Mouse (Mus musculus): ENCODE results near the gene Olfr1410. TPM values are rescaled to one million over a fixed set of nuclear protein-coding genes. Genes with fewer than 3 reads are reported as not detected.

Gene Olfr1410
- polyA plus RNA-seq, 1 experiment from 2014 or later, result not detected

- Histone ChIP-seq H3K9ac (ENCODE audit: low read length) (peak within 1 kb of the TSS; percentile 96), H3K36me3 (ENCODE audit: control insufficient read depth, insufficient read depth, low read length) (peaks cover 4% of the 10 kb centered on the region; the same call in 1 of the 2 replicates), H3K27me3 (ENCODE audit: control insufficient read depth, insufficient read depth, low read length) (no peaks in the 10 kb centered on the region), H3K4me1 (replicated peaks; ENCODE audit: control insufficient read depth, insufficient read depth) (peaks cover 3% of the 10 kb centered on the region; the same call in 1 of the 2 replicates), H3K27ac (replicated peaks) (peak within 1 kb of the TSS; percentile 84), H3K4me3 (ENCODE audit: low read depth, low read length) (peak within 1 kb of the TSS; percentile 91), H3K9me3 (ENCODE audit: control insufficient read depth, low read length) (no peaks in the 10 kb centered on the region), H3K4me2 (replicated peaks; ENCODE audit: low read depth) (peak within 1 kb of the TSS; percentile 96)
- TF ChIP-seq EP300 (optimal IDR thresholded peaks at IDR 0.05), result no peak
- TF ChIP-seq CTCF (IDR thresholded peaks at IDR 0.05; ENCODE audit: low read depth), result no peak
- peak; percentile 92 for ATAC-seq (ENCODE audit: low FRiP score, low TSS enrichment)
- DNase-seq (ENCODE audit: low spot score), result peak; percentile 93
- 2% methylated on average over 50 of the region's 50 CpGs for WGBS
Measured at GRCm38 (mm10) chr1:92641514-92642272, 36.1 kb downstream of the Olfr1410 start, which contains the start of gene Cops9. Cops9 (minus strand) TSS chr1:92641985.

DNA sequence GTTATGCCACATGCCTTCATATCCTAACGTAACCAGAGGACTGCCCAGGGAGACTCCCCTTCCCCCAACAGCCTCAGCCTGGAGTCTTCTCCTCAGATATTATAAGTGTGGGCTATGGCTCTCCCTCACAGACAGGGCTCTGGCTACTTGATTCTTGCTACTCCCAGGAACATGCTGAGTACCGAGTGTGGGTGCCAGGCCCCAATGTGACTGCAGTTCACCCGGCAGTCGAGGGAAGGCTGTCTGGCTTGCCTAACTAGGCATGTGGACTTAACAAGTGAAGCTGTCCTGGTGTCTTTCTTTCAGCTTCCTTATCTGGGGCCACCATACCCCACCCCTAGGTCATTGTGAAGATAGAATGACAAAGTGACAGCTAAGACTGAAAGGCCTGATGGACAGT lies 38.1 kb downstream of the Olfr1410 start:
- Histone ChIP-seq H3K9ac (ENCODE audit: low read length) (no peak overlapping the region), H3K27me3 (ENCODE audit: control insufficient read depth, insufficient read depth, low read length) (no peaks in the 10 kb centered on the region), H3K4me2 (replicated peaks; ENCODE audit: low read depth) (no peak overlapping the region), H3K27ac (replicated peaks) (no peak overlapping the region), H3K4me3 (ENCODE audit: low read depth, low read length) (no peak overlapping the region), H3K36me3 (ENCODE audit: control insufficient read depth, insufficient read depth, low read length) (peaks cover 2% of the 10 kb centered on the region; the same call in 1 of the 2 replicates), H3K4me1 (replicated peaks; ENCODE audit: control insufficient read depth, insufficient read depth) (peaks cover 3% of the 10 kb centered on the region; the same call in 1 of the 2 replicates), H3K9me3 (ENCODE audit: control insufficient read depth, low read length) (no peaks in the 10 kb centered on the region)
- ATAC-seq (ENCODE audit: low FRiP score, low TSS enrichment), result no peak
- no peak for TF ChIP-seq CTCF (IDR thresholded peaks at IDR 0.05; ENCODE audit: low read depth)
- TF ChIP-seq EP300 (optimal IDR thresholded peaks at IDR 0.05), result no peak
- WGBS, result 61% methylated on average over 4 of the region's 4 CpGs
- DNase-seq (ENCODE audit: low spot score), result no peak

- Histone ChIP-seq H3K9me3 (ENCODE audit: control insufficient read depth, low read length) (no peaks in the 10 kb centered on the region), H3K36me3 (ENCODE audit: control insufficient read depth, insufficient read depth, low read length) (no peaks in the 10 kb centered on the region), H3K9ac (ENCODE audit: low read length) (no peak overlapping the region), H3K27me3 (ENCODE audit: control insufficient read depth, insufficient read depth, low read length) (no peaks in the 10 kb centered on the region), H3K4me3 (ENCODE audit: low read depth, low read length) (no peak overlapping the region), H3K27ac (replicated peaks) (no peak overlapping the region), H3K4me1 (replicated peaks; ENCODE audit: control insufficient read depth, insufficient read depth) (peaks cover 3% of the 10 kb centered on the region; the same call in 1 of the 2 replicates), H3K4me2 (replicated peaks; ENCODE audit: low read depth) (no peak overlapping the region)
- TF ChIP-seq CTCF (IDR thresholded peaks at IDR 0.05; ENCODE audit: low read depth) (no peak), EP300 (optimal IDR thresholded peaks at IDR 0.05) (no peak)
- no peak for DNase-seq (ENCODE audit: low spot score)
- WGBS, result 79% methylated on average over 5 of the region's 5 CpGs
- ATAC-seq (ENCODE audit: low FRiP score, low TSS enrichment), result no peak
Measured at GRCm38 (mm10) chr1:92644916-92645315, 39.3 kb downstream of the Olfr1410 start.

DNA sequence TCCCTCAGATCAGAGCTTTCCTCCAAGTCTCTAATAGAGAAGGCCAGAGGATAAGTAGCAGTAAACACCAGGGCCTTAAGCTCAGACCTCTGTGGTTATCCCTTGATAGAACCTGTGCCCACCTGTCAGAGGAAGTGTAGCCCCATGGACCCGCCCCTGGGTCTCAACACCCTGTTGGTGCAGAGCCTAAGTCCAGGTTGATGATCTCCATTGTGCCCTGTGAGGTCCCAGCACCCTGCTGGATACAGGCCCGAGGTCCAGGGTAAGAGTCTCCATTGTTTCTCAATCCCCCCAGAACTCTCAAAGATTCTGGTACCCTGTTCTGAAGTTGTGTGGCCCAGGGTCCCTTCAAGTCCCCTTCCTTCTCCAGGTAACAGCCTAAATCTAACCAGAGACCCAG lies 40.5 kb downstream of the Olfr1410 start:
- no peak for DNase-seq (ENCODE audit: low spot score)
- WGBS, result 48% methylated on average over 2 of the region's 2 CpGs
- H3K9me3 ChIP-seq (ENCODE audit: control insufficient read depth, low read length), result no peaks in the 10 kb centered on the region

DNA sequence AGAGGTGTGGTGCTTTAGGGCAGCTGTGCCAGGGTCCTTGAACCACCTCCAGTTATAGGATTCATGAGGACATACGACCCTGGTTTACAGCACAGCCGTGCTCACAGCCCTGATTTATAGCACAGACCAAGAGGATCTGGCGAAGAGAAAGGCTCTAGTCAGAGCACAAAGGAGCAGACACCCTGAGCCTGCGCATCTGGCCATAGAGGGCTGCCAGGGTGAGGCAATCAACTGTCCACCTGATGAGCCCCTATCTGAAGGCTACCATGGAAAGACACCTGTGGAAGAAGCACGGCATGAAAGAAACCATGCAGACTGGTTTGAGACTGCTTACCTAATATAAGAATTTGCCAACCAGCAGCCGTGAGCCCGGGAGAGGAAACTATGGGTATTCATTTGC lies 41.0 kb downstream of the Olfr1410 start:
- Histone ChIP-seq H3K27me3 (ENCODE audit: control insufficient read depth, insufficient read depth, low read length) (no peaks in the 10 kb centered on the region), H3K4me3 (ENCODE audit: low read depth, low read length) (no peak overlapping the region), H3K4me1 (replicated peaks; ENCODE audit: control insufficient read depth, insufficient read depth) (no peaks in the 10 kb centered on the region), H3K9me3 (ENCODE audit: control insufficient read depth, low read length) (no peaks in the 10 kb centered on the region), H3K4me2 (replicated peaks; ENCODE audit: low read depth) (no peak overlapping the region), H3K9ac (ENCODE audit: low read length) (no peak overlapping the region), H3K27ac (replicated peaks) (no peak overlapping the region), H3K36me3 (ENCODE audit: control insufficient read depth, insufficient read depth, low read length) (no peaks in the 10 kb centered on the region)
- WGBS, result 65% methylated on average over 7 of the region's 7 CpGs
- DNase-seq (ENCODE audit: low spot score) (no peak), ATAC-seq (ENCODE audit: low FRiP score, low TSS enrichment) (no peak)
- TF ChIP-seq CTCF (IDR thresholded peaks at IDR 0.05; ENCODE audit: low read depth) (no peak), EP300 (optimal IDR thresholded peaks at IDR 0.05) (no peak)

More for the DNA sequence above, 40.5 kb downstream of the Olfr1410 start:
- TF ChIP-seq EP300 (optimal IDR thresholded peaks at IDR 0.05) (no peak), CTCF (IDR thresholded peaks at IDR 0.05; ENCODE audit: low read depth) (no peak)
- H3K4me1 ChIP-seq (replicated peaks; ENCODE audit: control insufficient read depth, insufficient read depth), result no peaks in the 10 kb centered on the region
- H3K4me2 ChIP-seq (replicated peaks; ENCODE audit: low read depth), result no peak overlapping the region
- H3K4me3 ChIP-seq (ENCODE audit: low read depth, low read length), result no peak overlapping the region
- H3K27me3 ChIP-seq (ENCODE audit: control insufficient read depth, insufficient read depth, low read length), result no peaks in the 10 kb centered on the region
- no peaks in the 10 kb centered on the region for H3K36me3 ChIP-seq (ENCODE audit: control insufficient read depth, insufficient read depth, low read length)
- no peak for ATAC-seq (ENCODE audit: low FRiP score, low TSS enrichment)
- no peak overlapping the region for H3K9ac ChIP-seq (ENCODE audit: low read length)
- no peak overlapping the region for H3K27ac ChIP-seq (replicated peaks)

- WGBS, result 73% methylated on average over 4 of the region's 4 CpGs
- Histone ChIP-seq H3K4me1 (replicated peaks; ENCODE audit: control insufficient read depth, insufficient read depth) (no peaks in the 10 kb centered on the region), H3K27ac (replicated peaks) (no peak overlapping the region), H3K4me2 (replicated peaks; ENCODE audit: low read depth) (no peak overlapping the region), H3K36me3 (ENCODE audit: control insufficient read depth, insufficient read depth, low read length) (no peaks in the 10 kb centered on the region), H3K9ac (ENCODE audit: low read length) (no peak overlapping the region), H3K9me3 (ENCODE audit: control insufficient read depth, low read length) (no peaks in the 10 kb centered on the region), H3K27me3 (ENCODE audit: control insufficient read depth, insufficient read depth, low read length) (no peaks in the 10 kb centered on the region), H3K4me3 (ENCODE audit: low read depth, low read length) (no peak overlapping the region)
- TF ChIP-seq EP300 (optimal IDR thresholded peaks at IDR 0.05), result no peak
- no peak for TF ChIP-seq CTCF (IDR thresholded peaks at IDR 0.05; ENCODE audit: low read depth)
- ATAC-seq (ENCODE audit: low FRiP score, low TSS enrichment) (no peak), DNase-seq (ENCODE audit: low spot score) (no peak)
Measured at GRCm38 (mm10) chr1:92647026-92647425, 41.4 kb downstream of the Olfr1410 start.
